Mouse (Mus musculus) hindbrain, embryonic 12.5 days (tissue): ENCODE measurements around the gene Lst1. TPM values are rescaled to one million over a fixed set of nuclear protein-coding genes. Genes with fewer than 3 reads are reported as not detected.

Source experiments
- ATAC-seq: fragments of 200-750 bp; cut with Nextera tagmentation; 2 replicates; pipeline ENCODE4 v1.8.0; 2017; ENCODE audit warnings: moderate TSS enrichment; ENCODE audit not compliant: low FRiP score
- H3K27ac ChIP-seq: fragments of 300-500 bp; sonication (generic); 2 replicates; pipeline ENCODE4 v1.5.1; 2016; ENCODE audit warnings: mild to moderate bottlenecking
- H3K27me3 ChIP-seq: fragments of 300-500 bp; sonication (generic); 2 replicates; pipeline ENCODE4 v1.6.1; 2016; ENCODE audit warnings: mild to moderate bottlenecking
- H3K36me3 ChIP-seq: fragments of 300-500 bp; sonication (generic); 2 replicates; pipeline ENCODE4 v1.6.1; 2016; ENCODE audit warnings: mild to moderate bottlenecking
- H3K4me1 ChIP-seq: fragments of 300-500 bp; sonication (generic); 2 replicates; pipeline ENCODE4 v1.6.1; 2016
- H3K4me2 ChIP-seq: fragments of 300-500 bp; sonication (generic); replicated peaks from 2 replicates; pipeline ENCODE4 v1.6.1; 2016; ENCODE audit warnings: mild to moderate bottlenecking
- H3K4me3 ChIP-seq: fragments of 300-500 bp; sonication (generic); 2 replicates; pipeline ENCODE4 v1.5.1; 2016; ENCODE audit warnings: mild to moderate bottlenecking
- H3K9ac ChIP-seq: fragments of 300-500 bp; sonication (generic); 2 replicates; pipeline ENCODE4 v1.6.1; 2016; ENCODE audit warnings: mild to moderate bottlenecking, moderate library complexity
- H3K9me3 ChIP-seq: fragments of 300-500 bp; sonication (generic); replicated peaks from 2 replicates; pipeline ENCODE4 v1.6.1; 2016; ENCODE audit warnings: mild to moderate bottlenecking
- WGBS: fragments of 180-500 bp; shearing (Covaris S2); methylation state at CpG from one replicate; pipeline ENCODE4 v1.1.7; 2016; 5-methylcytosine and 5-hydroxymethylcytosine counted together
- polyA plus RNA-seq: library from polyadenylated mRNA; unstranded; fragments of >200 nt; fragmentation: Nextera tagmentation; extraction: Ambion mirVana; gene quantifications from 2 replicates; pipeline ENCODE4 v1.2.1, GENCODE M21; 2016

Lst1 gene
- polyA plus RNA-seq, 1 experiment from 2014 or later = 6.1 TPM

GRCm38 (mm10) chr17:35174201-35174977, 13.8 kb downstream of the Lst1 start:
- H3K27me3 ChIP-seq = 0 out of 2 replicates have a peak, but pooled peaks cover 6% of the 10 kb centered on the region
- H3K27ac ChIP-seq = no peak overlapping the region
- WGBS = 77% methylated on average over 8 of the region's 8 CpGs
- no peaks in the 10 kb centered on the region for H3K9me3 ChIP-seq
- H3K4me1 ChIP-seq = no peaks in the 10 kb centered on the region
- no peak for ATAC-seq
- no peak overlapping the region for H3K9ac ChIP-seq
- H3K36me3 ChIP-seq = no peaks in the 10 kb centered on the region
- H3K4me3 ChIP-seq = no peak overlapping the region
- no peak overlapping the region for H3K4me2 ChIP-seq

- Histone ChIP-seq H3K27me3 (0 out of 2 replicates have a peak, but pooled peaks cover 6% of the 10 kb centered on the region), H3K36me3 (no peaks in the 10 kb centered on the region), H3K9me3 (no peaks in the 10 kb centered on the region), H3K4me3 (no peak overlapping the region), H3K4me1 (no peaks in the 10 kb centered on the region), H3K4me2 (no peak overlapping the region), H3K9ac (no peak overlapping the region), H3K27ac (no peak overlapping the region)
- no peak for ATAC-seq
- WGBS = 62% methylated on average over 3 of the region's 3 CpGs
These were observed 14.9 kb downstream of the Lst1 start for GRCm38 (mm10) chr17:35173329-35173728.

- 72% methylated on average over 11 of the region's 11 CpGs for WGBS
These were observed 15.6 kb downstream of the Lst1 start for GRCm38 (mm10) chr17:35172445-35173234.

GRCm38 (mm10) chr17:35168541-35169207, 19.6 kb downstream of the Lst1 start:
- no peak overlapping the region for H3K4me3 ChIP-seq
- H3K27ac ChIP-seq = no peak overlapping the region
- no peak overlapping the region for H3K4me2 ChIP-seq
- ATAC-seq = no peak
- peaks cover 9% of the 10 kb centered on the region for H3K4me1 ChIP-seq
- H3K9ac ChIP-seq = no peak overlapping the region
- H3K9me3 ChIP-seq = no peaks in the 10 kb centered on the region
- H3K27me3 ChIP-seq = 0 out of 2 replicates have a peak, but pooled peaks cover 6% of the 10 kb centered on the region
- WGBS = 17% methylated on average over 4 of the region's 4 CpGs
- no peaks in the 10 kb centered on the region for H3K36me3 ChIP-seq

More at GRCm38 (mm10) chr17:35172445-35173234, 15.6 kb downstream of the Lst1 start:
- Histone ChIP-seq H3K36me3 (no peaks in the 10 kb centered on the region), H3K4me3 (no peak overlapping the region), H3K4me1 (no peaks in the 10 kb centered on the region), H3K9me3 (no peaks in the 10 kb centered on the region), H3K9ac (no peak overlapping the region), H3K27me3 (0 out of 2 replicates have a peak, but pooled peaks cover 6% of the 10 kb centered on the region), H3K4me2 (no peak overlapping the region), H3K27ac (no peak overlapping the region)
- no peak for ATAC-seq

- Histone ChIP-seq H3K27ac (no peak overlapping the region), H3K27me3 (0 out of 2 replicates have a peak, but pooled peaks cover 3% of the 10 kb centered on the region), H3K36me3 (no peaks in the 10 kb centered on the region), H3K9me3 (no peaks in the 10 kb centered on the region), H3K4me1 (peaks cover 17% of the 10 kb centered on the region), H3K4me2 (no peak overlapping the region), H3K9ac (no peak overlapping the region), H3K4me3 (no peak overlapping the region)
- ATAC-seq = no peak
- WGBS = 86% methylated on average over 7 of the region's 7 CpGs
These were observed 20.4 kb downstream of the Lst1 start for GRCm38 (mm10) chr17:35167794-35168193.

GRCm38 (mm10) chr17:35166352-35167035, 21.7 kb downstream of the Lst1 start:
- 69% methylated on average over 8 of the region's 8 CpGs for WGBS
- H3K4me3 ChIP-seq = peak overlapping the region; percentile 99
- peak overlapping the region; percentile 98 for H3K27ac ChIP-seq

GRCm38 (mm10) chr17:35165451-35166155, 22.6 kb downstream of the Lst1 start:
- H3K27me3 ChIP-seq = no peaks in the 10 kb centered on the region
- H3K4me3 ChIP-seq = peak overlapping the region; percentile 99
- peak overlapping the region; percentile 54 for H3K4me2 ChIP-seq
- peak; percentile 87 for ATAC-seq
- peak overlapping the region; percentile 49 for H3K9ac ChIP-seq
- peaks cover 15% of the 10 kb centered on the region for H3K36me3 ChIP-seq
- H3K4me1 ChIP-seq = peaks cover 33% of the 10 kb centered on the region
- H3K9me3 ChIP-seq = no peaks in the 10 kb centered on the region
- 24% methylated on average over 12 of the region's 12 CpGs for WGBS
- H3K27ac ChIP-seq = peak overlapping the region; percentile 98

More at GRCm38 (mm10) chr17:35166352-35167035, 21.7 kb downstream of the Lst1 start:
- peaks cover 30% of the 10 kb centered on the region for H3K4me1 ChIP-seq
- peak overlapping the region; percentile 54 for H3K4me2 ChIP-seq
- H3K27me3 ChIP-seq = no peaks in the 10 kb centered on the region
- no peaks in the 10 kb centered on the region for H3K9me3 ChIP-seq
- peak overlapping the region; percentile 49; the same call in 1 of the 2 replicates for H3K9ac ChIP-seq
- peaks cover 6% of the 10 kb centered on the region for H3K36me3 ChIP-seq
- no peak for ATAC-seq

- Histone ChIP-seq H3K9me3 (no peaks in the 10 kb centered on the region), H3K9ac (peak within 1 kb of the TSS; percentile 100), H3K27me3 (no peaks in the 10 kb centered on the region), H3K4me1 (peaks cover 33% of the 10 kb centered on the region), H3K36me3 (peaks cover 23% of the 10 kb centered on the region), H3K27ac (peak within 1 kb of the TSS; percentile 98), H3K4me3 (peak within 1 kb of the TSS; percentile 99), H3K4me2 (peak within 1 kb of the TSS; percentile 93)
- 1% methylated on average over 67 of the region's 89 CpGs for WGBS
- ATAC-seq = peak; percentile 95
These were observed 23.4 kb downstream of the Lst1 start, which contains the start of gene Prrc2a for GRCm38 (mm10) chr17:35164568-35165450. Gene Prrc2a (minus strand): TSS chr17:35164897.

- H3K27ac ChIP-seq = peak overlapping the region; percentile 98
- peaks cover 33% of the 10 kb centered on the region for H3K4me1 ChIP-seq
- ATAC-seq = no peak
- no peaks in the 10 kb centered on the region for H3K27me3 ChIP-seq
- no peaks in the 10 kb centered on the region for H3K9me3 ChIP-seq
- under 1% methylated on average over 24 of the region's 28 CpGs for WGBS
- peak overlapping the region; percentile 100 for H3K9ac ChIP-seq
- H3K4me2 ChIP-seq = peak overlapping the region; percentile 93
- peak overlapping the region; percentile 99 for H3K4me3 ChIP-seq
- peaks cover 29% of the 10 kb centered on the region for H3K36me3 ChIP-seq
These were observed 24.0 kb downstream of the Lst1 start for GRCm38 (mm10) chr17:35164218-35164567.

- Histone ChIP-seq H3K9ac (peak overlapping the region; percentile 100), H3K27me3 (no peaks in the 10 kb centered on the region), H3K36me3 (peaks cover 36% of the 10 kb centered on the region), H3K4me3 (peak overlapping the region; percentile 99), H3K4me1 (peaks cover 33% of the 10 kb centered on the region), H3K9me3 (no peaks in the 10 kb centered on the region), H3K4me2 (peak overlapping the region; percentile 93), H3K27ac (peak overlapping the region; percentile 98)
- 16% methylated on average over 8 of the region's 8 CpGs for WGBS
- no peak for ATAC-seq
These were observed 24.7 kb downstream of the Lst1 start for GRCm38 (mm10) chr17:35163326-35164081.
